Mouse (Mus musculus): Measurements from ENCODE around the gene Flot1. TPM values are rescaled to one million over a fixed set of nuclear protein-coding genes. Genes with fewer than 3 reads are reported as not detected.

Flot1 gene
- total and polyA plus RNA-seq, 2 experiments from 2014 or later: 122 to 124 TPM

DNA sequence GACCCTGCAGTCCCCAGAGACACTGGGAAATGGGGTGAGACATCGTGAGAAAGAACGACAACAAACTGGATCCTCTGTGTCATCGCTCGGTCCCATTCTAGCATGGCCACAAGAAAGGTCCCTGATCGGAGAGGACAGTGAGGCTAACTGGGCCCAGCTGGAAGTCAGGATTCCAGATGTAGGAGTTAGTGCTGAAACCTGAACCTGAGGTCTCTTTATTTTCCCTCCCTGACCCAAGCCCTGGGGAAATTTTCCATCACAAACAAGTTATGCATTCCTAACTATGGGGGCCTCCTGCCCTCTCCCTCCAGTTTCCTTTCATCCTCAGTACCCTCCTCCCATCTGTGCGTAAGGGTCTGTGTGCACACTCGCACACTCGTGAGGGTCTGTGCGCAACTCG is 5.8 kb upstream of the Flot1 start:
- no peak overlapping the region for H3K27ac ChIP-seq (ENCODE audit: low read depth, low read length)
- H3K9ac ChIP-seq (replicated peaks; ENCODE audit: low read length, poor library complexity, severe bottlenecking): no peak overlapping the region
- WGBS: 60% methylated on average over 10 of the region's 10 CpGs
- no peak overlapping the region for H3K4me2 ChIP-seq (ENCODE audit: low read depth, low read length, poor library complexity, severe bottlenecking)
- H3K9me3 ChIP-seq (ENCODE audit: low read length): no peaks in the 10 kb centered on the region
- no peak overlapping the region for H3K4me3 ChIP-seq (ENCODE audit: low read depth, low read length)
- TF ChIP-seq CTCF (IDR thresholded peaks at IDR 0.05): no peak
- DNase-seq (ENCODE audit: low spot score): no peak
- no peaks in the 10 kb centered on the region for H3K36me3 ChIP-seq (ENCODE audit: insufficient read depth, low read length)
- H3K27me3 ChIP-seq (ENCODE audit: insufficient read depth, low read length): peaks cover 7% of the 10 kb centered on the region
- no peaks in the 10 kb centered on the region; the same call in 1 of the 2 replicates for H3K4me1 ChIP-seq (ENCODE audit: insufficient read depth, low read length)
- no peak for ATAC-seq (ENCODE audit: low FRiP score)

DNA sequence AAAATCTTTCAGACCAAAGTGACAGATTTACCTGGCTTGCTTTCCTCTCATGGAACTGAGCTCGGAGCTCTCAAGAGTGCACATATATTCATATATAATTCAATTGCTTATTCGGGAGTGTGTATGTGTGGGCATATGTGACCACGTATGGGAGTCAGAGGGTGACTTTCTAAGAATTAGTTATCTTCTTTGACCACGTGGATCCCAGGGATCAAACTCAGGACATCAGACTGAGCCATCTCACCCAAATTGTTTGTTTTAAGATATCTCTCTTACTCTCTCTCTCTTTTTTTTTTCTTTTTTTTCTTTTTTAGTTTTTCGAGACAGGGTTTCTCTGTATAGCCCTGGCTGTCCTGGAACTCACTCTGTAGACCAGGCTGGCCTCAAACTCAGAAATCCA is 2.9 kb upstream of the Flot1 start:
- Histone ChIP-seq H3K27ac (ENCODE audit: low read depth, low read length) (no peak overlapping the region), H3K4me1 (ENCODE audit: insufficient read depth, low read length) (peaks cover 5% of the 10 kb centered on the region; the same call in 1 of the 2 replicates), H3K27me3 (ENCODE audit: insufficient read depth, low read length) (peaks cover 7% of the 10 kb centered on the region), H3K9ac (replicated peaks; ENCODE audit: low read length, poor library complexity, severe bottlenecking) (no peak overlapping the region), H3K4me2 (ENCODE audit: low read depth, low read length, poor library complexity, severe bottlenecking) (no peak overlapping the region), H3K36me3 (ENCODE audit: insufficient read depth, low read length) (peaks cover 3% of the 10 kb centered on the region; the same call in 1 of the 2 replicates), H3K4me3 (ENCODE audit: low read depth, low read length) (no peak overlapping the region), H3K9me3 (ENCODE audit: low read length) (no peaks in the 10 kb centered on the region)
- DNase-seq (ENCODE audit: low spot score) (no peak), ATAC-seq (ENCODE audit: low FRiP score) (no peak)
- TF ChIP-seq CTCF (IDR thresholded peaks at IDR 0.05): no peak
- WGBS: 86% methylated on average over 5 of the region's 5 CpGs

DNA sequence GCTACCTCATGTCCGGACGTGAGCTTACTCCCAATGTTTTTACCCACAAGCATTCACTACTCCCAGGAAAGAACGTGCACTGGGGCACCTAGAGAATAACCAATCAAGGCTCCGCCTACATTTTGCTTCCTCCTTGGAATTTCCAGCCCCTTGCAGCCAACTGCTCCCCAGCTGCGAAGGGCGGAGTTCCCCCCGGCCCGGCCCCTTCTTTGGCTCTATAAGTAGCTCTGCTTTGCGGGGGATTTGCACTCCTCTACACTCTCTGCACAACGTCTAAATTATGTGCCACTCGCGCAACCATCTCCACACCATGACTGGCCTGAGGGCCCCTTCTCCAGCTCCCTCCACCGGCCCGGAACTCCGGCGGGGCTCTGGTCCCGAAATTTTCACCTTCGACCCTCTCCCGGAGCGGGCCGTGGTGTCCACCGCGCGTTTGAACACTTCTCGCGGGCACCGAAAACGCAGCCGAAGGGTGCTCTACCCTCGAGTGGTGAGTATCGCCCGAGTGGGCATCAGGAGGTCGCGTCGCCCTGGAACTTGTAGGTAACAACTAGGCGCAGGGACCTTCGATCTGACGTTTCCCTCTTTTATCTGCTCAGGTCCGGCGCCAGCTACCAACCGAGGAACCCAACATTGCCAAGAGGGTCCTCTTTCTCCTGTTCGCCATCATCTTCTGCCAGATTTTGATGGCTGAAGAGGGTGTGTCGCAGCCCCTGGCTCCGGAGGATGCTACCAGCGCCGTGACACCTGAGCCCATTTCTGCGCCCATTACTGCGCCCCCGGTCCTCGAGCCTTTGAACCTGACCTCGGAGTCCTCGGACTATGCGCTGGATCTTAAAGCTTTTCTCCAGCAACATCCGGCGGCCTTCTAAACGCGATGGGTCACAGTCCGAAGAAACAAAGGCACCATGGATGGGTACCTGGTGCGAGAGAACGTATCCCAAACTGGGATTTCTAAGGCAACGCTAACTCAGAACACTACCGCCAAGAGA is 1.3 kb upstream of the Flot1 start, which contains the start of gene Ier3:
Ier3 (plus strand) TSS at position 246 of the 992 bp plus-strand sequence.
- peak within 1 kb of the TSS; percentile 75 for H3K4me3 ChIP-seq (ENCODE audit: low read depth, low read length)
- no peak for TF ChIP-seq CTCF (IDR thresholded peaks at IDR 0.05)
- no peaks in the 10 kb centered on the region for H3K9me3 ChIP-seq (ENCODE audit: low read length)
- peak within 1 kb of the TSS; percentile 85 for H3K27ac ChIP-seq (ENCODE audit: low read depth, low read length)
- H3K27me3 ChIP-seq (ENCODE audit: insufficient read depth, low read length): peaks cover 7% of the 10 kb centered on the region
- H3K4me1 ChIP-seq (ENCODE audit: insufficient read depth, low read length): peaks cover 5% of the 10 kb centered on the region; the same call in 1 of the 2 replicates
- peak; percentile 72 for DNase-seq (ENCODE audit: low spot score)
- WGBS: under 1% methylated on average over 62 of the region's 62 CpGs
- H3K4me2 ChIP-seq (ENCODE audit: low read depth, low read length, poor library complexity, severe bottlenecking): peak within 1 kb of the TSS; percentile 72
- ATAC-seq (ENCODE audit: low FRiP score): no peak
- H3K36me3 ChIP-seq (ENCODE audit: insufficient read depth, low read length): peaks cover 8% of the 10 kb centered on the region
- peak within 1 kb of the TSS; percentile 86 for H3K9ac ChIP-seq (replicated peaks; ENCODE audit: low read length, poor library complexity, severe bottlenecking)

DNA sequence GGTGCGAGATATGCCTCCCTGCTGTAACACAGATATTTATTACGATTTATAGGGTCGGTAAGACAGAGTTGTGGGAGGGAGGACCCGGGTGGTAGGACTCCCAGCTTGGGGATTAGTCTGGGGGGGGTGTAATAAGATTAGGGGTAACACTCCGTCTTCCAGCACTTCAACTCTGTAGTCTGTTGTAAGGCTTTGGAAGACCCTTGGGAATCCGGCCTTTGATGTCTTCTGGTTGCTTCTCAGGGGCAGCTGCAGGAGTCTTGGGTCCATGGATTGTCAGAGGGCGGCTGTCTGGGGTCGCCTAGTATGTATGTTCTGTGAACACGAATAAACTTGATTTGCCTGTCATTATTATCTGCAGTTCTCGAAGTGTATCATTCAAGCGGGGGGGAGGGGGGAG is 466 bp upstream of the Flot1 start:
- peak overlapping the region; percentile 75 for H3K4me3 ChIP-seq (ENCODE audit: low read depth, low read length)
- H3K4me2 ChIP-seq (ENCODE audit: low read depth, low read length, poor library complexity, severe bottlenecking): peak overlapping the region; percentile 72
- H3K27ac ChIP-seq (ENCODE audit: low read depth, low read length): peak overlapping the region; percentile 85
- H3K4me1 ChIP-seq (ENCODE audit: insufficient read depth, low read length): peaks cover 5% of the 10 kb centered on the region; the same call in 1 of the 2 replicates
- WGBS: 3% methylated on average over 11 of the region's 11 CpGs
- H3K9me3 ChIP-seq (ENCODE audit: low read length): no peaks in the 10 kb centered on the region
- H3K36me3 ChIP-seq (ENCODE audit: insufficient read depth, low read length): peaks cover 13% of the 10 kb centered on the region
- no peak for DNase-seq (ENCODE audit: low spot score)
- peak overlapping the region; percentile 86 for H3K9ac ChIP-seq (replicated peaks; ENCODE audit: low read length, poor library complexity, severe bottlenecking)
- 0 out of 2 replicates have a peak, but pooled peaks have one; percentile 4 for ATAC-seq (ENCODE audit: low FRiP score)
- no peak for TF ChIP-seq CTCF (IDR thresholded peaks at IDR 0.05)
- H3K27me3 ChIP-seq (ENCODE audit: insufficient read depth, low read length): peaks cover 7% of the 10 kb centered on the region

DNA sequence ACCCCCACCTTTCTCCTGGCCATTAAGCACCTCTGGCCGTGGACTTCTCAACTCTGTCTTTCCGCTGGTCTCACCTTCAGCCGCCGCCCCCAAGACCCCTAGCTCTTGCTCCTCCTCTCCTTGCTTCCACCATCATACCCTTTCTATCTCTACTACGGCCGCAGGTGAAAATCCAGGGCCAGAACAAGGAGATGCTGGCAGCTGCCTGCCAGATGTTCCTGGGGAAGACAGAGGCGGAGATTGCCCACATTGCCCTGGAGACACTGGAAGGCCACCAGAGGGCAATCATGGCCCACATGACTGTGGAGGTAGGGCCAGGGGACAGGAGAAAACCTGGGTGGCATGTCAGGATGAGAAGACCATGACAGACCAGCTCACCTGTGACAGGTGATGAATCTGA is 1.4 kb downstream of the Flot1 start:
- peaks cover 5% of the 10 kb centered on the region; the same call in 1 of the 2 replicates for H3K4me1 ChIP-seq (ENCODE audit: insufficient read depth, low read length)
- H3K4me3 ChIP-seq (ENCODE audit: low read depth, low read length): peak overlapping the region; percentile 75
- peaks cover 15% of the 10 kb centered on the region for H3K36me3 ChIP-seq (ENCODE audit: insufficient read depth, low read length)
- no peaks in the 10 kb centered on the region for H3K9me3 ChIP-seq (ENCODE audit: low read length)
- no peak for DNase-seq (ENCODE audit: low spot score)
- no peak overlapping the region for H3K27ac ChIP-seq (ENCODE audit: low read depth, low read length)
- no peak overlapping the region for H3K9ac ChIP-seq (replicated peaks; ENCODE audit: low read length, poor library complexity, severe bottlenecking)
- peak; percentile 48 for TF ChIP-seq CTCF (IDR thresholded peaks at IDR 0.05)
- WGBS: 67% methylated on average over 7 of the region's 7 CpGs
- H3K4me2 ChIP-seq (ENCODE audit: low read depth, low read length, poor library complexity, severe bottlenecking): peak overlapping the region; percentile 72
- H3K27me3 ChIP-seq (ENCODE audit: insufficient read depth, low read length): peaks cover 7% of the 10 kb centered on the region
- ATAC-seq (ENCODE audit: low FRiP score): no peak
